Mouse (Mus musculus) olfactory bulb, adult 2 months (tissue): Measurements from ENCODE around the gene Parp1.

Source experiments
- CTCF ChIP-seq: fragments of 200-500 bp; IDR thresholded peaks from 2 replicates; pipeline ENCODE4 v1.5.1; 2012; ENCODE audit warnings: low read depth, mild to moderate bottlenecking, low read length, moderate library complexity; ENCODE audit not compliant: insufficient read depth
- POLR2A ChIP-seq: fragments of 200-500 bp; IDR thresholded peaks from 2 replicates; pipeline ENCODE4 v1.6.1; 2012; ENCODE audit warnings: mild to moderate bottlenecking, low read depth, low read length, moderate library complexity; ENCODE audit not compliant: insufficient read depth

DNA sequence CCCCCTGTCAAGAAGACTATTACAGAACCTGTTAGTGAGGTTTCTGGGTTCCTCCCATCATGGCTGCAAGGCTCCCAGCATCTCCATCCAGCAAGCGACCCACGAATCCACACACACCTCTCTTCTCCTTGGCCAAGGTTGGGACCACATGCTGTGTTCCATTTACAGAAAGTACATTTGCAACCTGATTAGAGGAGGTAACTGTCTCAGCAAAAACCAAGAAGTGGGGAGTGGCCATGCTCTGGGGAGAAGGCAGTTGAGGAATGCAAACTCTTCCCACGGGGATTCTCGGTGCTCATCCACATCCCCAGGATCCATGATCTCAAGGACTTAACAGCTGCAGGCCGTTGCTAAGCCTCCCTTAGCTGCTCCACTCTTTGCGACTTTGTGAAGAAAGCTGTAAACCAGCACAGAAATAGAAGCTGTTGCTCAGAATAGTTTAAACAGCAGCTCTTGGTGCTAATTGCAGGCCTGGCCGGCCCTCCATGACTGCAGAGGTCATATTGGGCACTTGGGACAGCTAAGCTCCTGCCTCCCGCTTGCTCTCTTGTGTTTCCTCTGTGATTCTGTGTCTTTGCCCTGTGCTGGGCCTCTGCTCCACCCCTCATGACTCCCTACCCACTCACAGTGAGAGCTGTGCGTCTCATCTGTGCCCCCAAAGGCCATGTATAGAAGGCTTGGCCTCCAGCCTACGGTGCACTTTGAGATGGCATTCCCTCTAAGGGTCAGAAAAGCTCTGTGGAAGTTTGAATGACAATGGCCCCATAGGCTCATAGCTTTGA is 38.3 kb downstream of the Parp1 start:
- TF ChIP-seq CTCF (no peak), POLR2A (no peak)
